Mouse (Mus musculus) cerebellum, postnatal 4 days (tissue): Measurements from ENCODE around the gene Naif1.

Source experiments
- DNase-seq, 2 experiments: peaks; one replicate each; pipeline ENCODE4 v3.0.0; 2022; ENCODE audit warnings: low spot score in 2 of 2, mixed read lengths in 1 of 2

The Naif1 gene

GRCm38 (mm10) chr2:32427720-32428119 lies 22.5 kb upstream of the Naif1 start:
- DNase-seq = no peak

DNA sequence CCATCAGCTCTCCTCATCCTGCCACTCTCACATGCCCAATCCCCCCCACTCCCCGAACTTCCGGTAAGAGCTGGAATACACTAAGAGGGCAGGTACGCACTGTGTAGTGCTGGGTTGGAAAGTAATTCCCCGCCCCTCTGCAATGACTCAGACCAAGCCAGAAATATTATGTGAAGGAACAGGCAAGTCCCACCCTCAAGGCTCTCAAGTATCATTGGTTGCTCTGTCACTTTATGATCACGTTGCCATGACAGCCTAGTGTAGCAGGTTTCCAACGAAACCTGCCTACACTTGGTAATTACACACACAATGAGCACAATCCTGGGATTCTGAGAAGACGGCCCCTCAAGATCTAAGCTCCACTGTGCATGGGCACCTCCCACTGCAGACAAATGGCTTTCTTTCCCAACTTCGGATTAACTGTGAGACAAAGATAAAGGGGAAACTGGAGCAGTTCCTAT lies 22.0 kb upstream of the Naif1 start:
- DNase-seq = no peak

GRCm38 (mm10) chr2:32429215-32429891 lies 20.9 kb upstream of the Naif1 start:
- DNase-seq = no peak

DNA sequence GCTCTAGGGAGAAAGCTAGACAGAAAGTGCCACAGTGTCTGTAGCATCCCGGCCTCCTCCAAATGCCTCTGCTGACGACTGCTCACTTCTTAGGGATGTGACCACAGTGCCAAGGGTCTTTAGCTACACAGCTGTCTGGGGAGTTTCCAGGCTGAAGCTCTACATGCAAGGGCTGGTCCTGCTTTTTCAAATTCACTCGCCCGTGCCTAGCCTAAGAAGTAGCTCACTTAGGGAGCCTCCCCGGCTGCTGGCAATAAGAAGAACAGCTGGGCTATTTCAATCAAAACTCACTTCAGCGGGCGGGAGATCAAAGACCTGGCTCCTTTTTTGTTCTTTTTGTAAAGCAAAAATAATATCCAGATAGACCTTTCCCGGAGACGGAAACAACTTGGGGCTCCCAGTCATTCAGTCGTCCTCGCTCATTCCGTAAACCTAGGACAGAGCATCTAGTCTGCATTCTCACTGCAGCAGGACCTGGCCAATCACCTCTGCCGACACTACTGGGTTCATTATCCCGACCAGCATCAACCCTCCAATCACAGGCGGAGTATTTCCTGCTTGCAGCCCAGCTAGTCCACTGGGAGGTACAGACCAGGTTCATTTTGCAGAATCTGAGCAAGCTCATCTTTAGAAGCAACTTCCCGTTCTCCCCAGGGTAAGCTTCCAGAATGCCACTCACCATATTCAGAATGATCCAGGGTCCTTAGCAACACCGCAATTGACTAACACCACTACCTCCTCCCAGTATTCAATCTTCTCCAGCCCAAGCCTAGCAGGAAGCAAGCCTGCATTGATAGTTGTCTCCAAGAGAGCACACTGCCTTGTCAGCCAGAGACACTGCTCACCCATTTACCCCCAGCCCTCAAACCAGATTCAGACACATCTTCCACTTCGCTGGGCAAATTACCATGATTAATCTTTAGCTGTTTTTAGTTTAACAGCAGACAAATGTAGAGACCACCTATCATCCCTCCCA lies 19.3 kb upstream of the Naif1 start:
- DNase-seq = peak; percentile 52 to 78

DNA sequence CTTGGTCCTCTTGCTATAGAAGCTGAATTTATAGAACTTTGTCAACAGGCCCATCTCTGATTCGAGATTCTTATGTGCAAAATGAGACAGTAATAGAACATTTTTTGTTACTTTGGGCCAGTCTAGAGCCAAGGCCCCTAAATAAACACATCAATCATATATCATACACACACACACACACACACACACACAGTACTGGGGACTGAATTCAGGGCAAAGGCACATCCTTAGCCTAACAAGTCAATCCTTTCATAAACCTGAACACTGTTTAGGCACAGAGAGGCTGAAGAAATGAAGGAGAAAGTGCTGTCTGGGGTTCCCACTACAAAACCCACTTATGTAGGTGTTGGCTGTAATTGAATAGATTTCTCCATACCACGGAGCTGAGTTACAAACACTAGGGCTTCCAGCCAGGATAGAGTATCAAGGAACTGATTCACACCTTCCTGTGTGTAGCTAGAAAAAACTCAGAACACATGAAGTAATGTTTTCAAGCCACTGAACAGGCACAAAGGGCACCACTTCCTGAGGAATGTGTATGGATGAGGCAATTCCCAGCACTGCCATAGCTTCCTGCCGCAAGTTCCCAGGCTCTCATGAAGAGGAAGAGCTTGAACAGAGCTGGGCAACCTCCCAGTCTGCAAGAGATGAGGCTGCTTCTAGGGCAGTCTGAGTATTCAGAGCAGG lies 13.4 kb upstream of the Naif1 start:
- no peak for DNase-seq

DNA sequence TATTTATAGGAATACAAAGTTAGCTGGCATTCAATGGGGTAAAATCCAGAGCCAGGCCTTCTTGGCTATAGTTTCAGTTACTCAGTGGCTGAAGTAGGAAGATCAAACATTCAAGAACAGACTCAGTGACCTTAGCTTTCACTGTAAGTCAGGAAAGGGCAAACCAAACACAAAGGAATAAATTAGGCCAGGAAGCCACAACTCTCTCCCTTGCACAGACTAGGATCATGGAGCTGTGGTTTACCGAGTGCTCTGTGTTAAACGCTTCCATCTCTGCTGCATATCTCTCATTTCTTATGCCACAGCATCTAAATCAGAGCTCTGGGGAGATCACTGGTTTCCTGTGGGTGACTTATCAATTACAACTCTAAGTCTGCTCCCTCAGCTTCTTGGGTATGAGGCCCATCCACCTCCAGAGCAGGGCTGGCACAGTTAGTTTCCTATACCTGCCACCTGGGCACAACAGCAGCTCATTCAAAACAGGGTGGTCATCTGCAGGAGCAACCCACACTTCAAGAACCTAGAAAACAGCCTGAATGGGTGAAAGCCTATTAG lies 12.6 kb upstream of the Naif1 start:
- DNase-seq = no peak

GRCm38 (mm10) chr2:32438733-32439132 lies 11.5 kb upstream of the Naif1 start:
- DNase-seq = no peak

GRCm38 (mm10) chr2:32439177-32439576 lies 11.1 kb upstream of the Naif1 start:
- no peak for DNase-seq

DNA sequence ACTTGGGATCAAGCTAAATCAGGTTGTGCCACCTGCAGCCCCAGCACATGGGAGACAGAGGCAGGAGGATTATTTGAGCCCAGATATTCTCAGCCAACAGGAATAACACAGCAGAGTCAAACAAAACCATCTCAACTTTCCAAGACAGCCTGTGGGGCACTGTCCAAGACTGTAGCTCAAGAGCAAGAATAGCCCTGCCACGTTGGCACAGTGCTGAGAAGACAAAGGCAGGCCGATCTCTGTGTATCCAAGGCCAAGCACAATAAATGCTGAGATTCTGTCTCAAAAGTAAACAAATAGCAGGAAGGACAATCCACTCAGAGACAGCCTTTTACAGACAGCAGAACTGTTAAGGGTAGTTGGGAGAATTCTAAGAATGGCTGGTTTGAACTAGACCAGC lies 10.1 kb upstream of the Naif1 start:
- no peak for DNase-seq

DNA sequence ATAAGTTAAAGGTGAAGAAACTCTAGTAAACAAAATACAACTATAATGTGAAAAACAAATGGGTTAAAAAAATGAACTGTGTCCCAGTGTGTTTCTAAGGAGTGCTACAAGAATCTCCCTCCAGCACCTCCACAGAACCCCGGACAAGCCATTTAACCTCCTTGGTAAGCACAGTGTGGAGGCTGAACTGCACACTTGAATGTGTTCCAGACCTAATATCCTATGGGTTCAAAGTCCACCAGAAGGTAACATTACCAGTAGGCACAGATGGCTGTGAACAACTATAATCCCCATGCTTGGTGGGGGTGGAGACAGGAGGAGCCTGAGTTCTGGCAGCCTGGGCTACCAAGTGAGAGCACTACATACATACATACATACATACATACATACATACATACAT lies 9.6 kb upstream of the Naif1 start:
- no peak for DNase-seq

GRCm38 (mm10) chr2:32441550-32441949 lies 8.7 kb upstream of the Naif1 start:
- DNase-seq = no peak

DNA sequence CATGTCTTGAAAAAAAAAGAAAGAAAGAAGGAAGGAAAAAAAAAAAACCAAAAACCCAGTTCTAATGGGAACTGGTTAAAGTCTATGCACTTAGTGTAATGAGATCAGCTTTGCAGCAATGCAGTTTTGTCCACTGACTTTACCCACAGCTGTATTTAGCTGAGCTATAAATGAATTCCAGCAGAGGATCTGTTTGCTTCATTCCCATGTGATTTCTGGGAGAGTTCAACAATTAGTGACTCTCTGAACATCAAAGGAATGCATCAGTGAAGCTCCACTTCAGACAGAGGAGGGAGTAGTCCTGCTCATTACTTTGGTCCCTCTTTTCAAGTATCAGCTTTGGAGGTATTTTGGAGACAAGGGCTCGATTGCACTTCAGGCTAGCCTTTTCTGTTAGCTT lies 4.7 kb upstream of the Naif1 start:
- no peak for DNase-seq

DNA sequence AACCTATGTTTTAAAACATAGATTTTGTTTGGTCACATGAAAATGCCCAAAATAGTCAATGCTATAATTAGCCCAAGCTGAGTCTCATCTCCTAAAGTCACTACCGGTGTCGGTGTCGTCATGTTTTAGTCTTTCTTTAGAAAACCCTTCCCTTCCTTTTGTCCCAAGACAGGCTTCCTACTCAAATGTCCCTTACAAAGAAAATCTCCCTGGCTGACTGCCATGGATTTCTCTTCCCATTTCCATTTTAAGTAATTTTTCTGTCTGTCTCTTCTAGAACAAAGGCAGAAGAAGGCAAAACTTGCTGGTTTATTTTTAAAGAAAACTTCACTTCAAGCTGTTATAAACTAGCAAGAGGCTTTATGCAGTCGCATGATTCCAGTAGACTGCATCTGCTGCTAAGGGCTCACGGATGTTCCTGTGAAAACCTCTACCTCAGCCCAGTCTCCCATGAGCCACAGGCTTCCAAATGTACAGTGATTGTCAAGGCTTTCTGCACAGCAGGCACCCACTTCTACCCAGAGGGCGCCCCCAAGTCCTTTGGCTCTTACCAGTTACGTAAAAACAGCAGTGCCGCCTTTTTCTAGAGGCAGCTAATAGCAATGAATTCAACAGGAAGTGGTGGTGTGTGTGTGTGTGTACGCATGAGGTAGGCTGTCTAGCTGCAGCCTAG lies 2.9 kb upstream of the Naif1 start:
- DNase-seq = no peak

GRCm38 (mm10) chr2:32448480-32448879 lies 1.8 kb upstream of the Naif1 start:
- no peak for DNase-seq

GRCm38 (mm10) chr2:32450881-32451844 lies 906 bp downstream of the Naif1 start, which contains the start of gene Slc25a25:
Gene Slc25a25 (minus strand): TSS chr2:32451445.
- DNase-seq = peak; percentile 89 to 99

GRCm38 (mm10) chr2:32451870-32452372 lies 1.7 kb downstream of the Naif1 start:
- DNase-seq = peak; percentile 95 to 98

DNA sequence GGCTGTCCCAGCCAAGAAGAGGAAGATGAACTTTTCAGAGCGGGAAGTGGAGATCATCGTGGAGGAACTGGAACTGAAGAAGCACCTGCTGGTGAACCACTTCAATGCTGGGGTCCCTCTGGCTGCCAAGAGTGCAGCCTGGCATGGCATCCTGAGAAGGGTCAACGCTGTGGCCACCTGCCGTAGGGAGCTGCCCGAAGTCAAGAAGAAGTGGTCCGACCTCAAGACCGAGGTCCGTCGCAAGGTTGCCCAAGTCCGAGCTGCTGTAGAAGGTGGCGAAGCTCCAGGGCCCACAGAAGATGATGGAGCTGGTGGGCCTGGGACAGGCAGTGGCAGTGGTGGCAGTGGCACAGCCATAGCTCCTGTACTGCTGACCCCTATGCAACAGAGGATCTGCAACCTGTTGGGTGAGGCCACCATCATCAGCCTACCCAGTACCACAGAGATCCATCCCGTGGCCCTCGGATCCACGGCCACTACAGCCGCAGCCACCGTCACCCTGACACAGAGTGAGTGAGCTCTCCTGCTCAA lies 2.2 kb downstream of the Naif1 start:
- peak in 1 of 2 experiments; percentile 20 for DNase-seq

- no peak for DNase-seq
Measured at GRCm38 (mm10) chr2:32453641-32454303, 3.5 kb downstream of the Naif1 start.

DNA sequence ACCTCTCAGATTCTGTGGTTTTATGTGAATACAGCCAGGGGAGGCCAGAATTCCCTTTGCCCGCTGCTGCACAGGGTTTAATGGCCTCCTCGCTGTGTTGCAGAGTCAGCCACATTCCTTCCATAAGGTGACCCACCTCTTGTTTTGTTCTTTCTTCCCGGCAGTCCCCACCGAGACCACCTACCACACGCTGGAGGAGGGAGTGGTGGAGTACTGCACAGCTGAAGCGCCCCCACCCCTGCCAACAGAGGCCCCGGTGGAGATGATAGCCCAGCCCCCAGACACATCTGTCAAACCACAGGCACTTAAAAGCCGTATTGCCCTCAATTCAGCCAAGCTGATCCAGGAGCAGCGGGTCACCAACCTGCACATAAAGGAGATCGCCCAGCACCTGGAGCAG lies 4.4 kb downstream of the Naif1 start:
- DNase-seq = no peak
